Mouse (Mus musculus) neural tube, embryonic 10.5 days (tissue): ENCODE data around the gene Clnk.

Experiments
- DNase-seq: peaks from one replicate; pipeline ENCODE4 v3.0.0-alpha.2; 2017; ENCODE audit warnings: low spot score; ENCODE audit errors: extremely low spot score

Clnk gene

GRCm38 (mm10) chr5:38754950-38755349 is 121.7 kb downstream of the Clnk start:
- DNase-seq = peak; percentile 64

- DNase-seq = no peak
Observed at GRCm38 (mm10) chr5:38752749-38753148, 123.9 kb downstream of the Clnk start.

- DNase-seq = no peak
Observed at GRCm38 (mm10) chr5:38708940-38709581, 167.6 kb downstream of the Clnk start.

- no peak for DNase-seq
Observed at GRCm38 (mm10) chr5:38707364-38708075, 169.1 kb downstream of the Clnk start.

GRCm38 (mm10) chr5:38702941-38703340 is 173.7 kb downstream of the Clnk start:
- no peak for DNase-seq

- DNase-seq = no peak
Observed at GRCm38 (mm10) chr5:38702091-38702490, 174.5 kb downstream of the Clnk start.

- DNase-seq = no peak
Observed at GRCm38 (mm10) chr5:38698466-38698865, 178.1 kb downstream of the Clnk start.

GRCm38 (mm10) chr5:38698046-38698445 is 178.6 kb downstream of the Clnk start:
- DNase-seq = no peak

GRCm38 (mm10) chr5:38696616-38697375 is 179.8 kb downstream of the Clnk start:
- DNase-seq = no peak

- DNase-seq = no peak
Observed at GRCm38 (mm10) chr5:38692859-38693258, 183.8 kb downstream of the Clnk start.

GRCm38 (mm10) chr5:38689186-38689585 is 187.4 kb downstream of the Clnk start:
- no peak for DNase-seq

GRCm38 (mm10) chr5:38687694-38688093 is 188.9 kb downstream of the Clnk start:
- no peak for DNase-seq

GRCm38 (mm10) chr5:38684164-38684911 is 192.3 kb downstream of the Clnk start, which contains the start of gene Zfp518b:
TSS of gene Zfp518b (minus strand) at chr5:38684826.
- DNase-seq = peak; percentile 87

- no peak for DNase-seq
Observed at GRCm38 (mm10) chr5:38658836-38659235, 217.8 kb downstream of the Clnk start.
